ENCODE assay signal across 9 mouse cellular contexts in the genomic region with DNA sequence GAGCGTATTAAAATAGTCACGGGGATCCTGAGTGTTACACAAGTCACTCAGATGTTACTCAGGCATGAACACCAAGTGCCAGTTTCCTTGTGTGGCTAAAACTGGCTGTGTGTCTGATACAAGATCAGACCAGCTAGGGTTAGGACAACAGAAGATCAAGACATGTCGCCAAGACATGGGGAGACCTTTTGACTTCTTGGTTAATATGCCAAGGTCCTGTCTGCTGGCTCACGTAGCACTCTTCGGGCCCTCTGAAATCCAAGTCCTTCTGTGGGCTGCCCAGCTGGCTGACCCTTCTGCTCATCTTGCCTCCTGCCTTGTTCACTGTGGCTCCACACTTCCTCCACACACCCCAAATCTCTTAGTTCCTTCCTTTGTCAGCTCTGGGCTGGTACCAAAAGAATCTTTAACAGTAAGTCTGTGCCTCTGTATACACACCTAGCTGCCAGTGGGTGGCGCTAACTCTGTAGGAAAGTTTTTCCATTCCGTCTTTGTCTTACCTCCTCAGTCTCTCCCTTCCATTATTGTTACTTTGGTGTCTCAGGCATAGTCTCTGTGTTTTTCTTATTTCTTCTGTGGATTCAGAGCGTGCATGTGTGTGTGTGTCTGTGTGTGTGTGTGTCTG. TPM values are rescaled to one million over a fixed set of nuclear protein-coding genes. Genes with fewer than 3 reads are reported as not detected.
A peak's percentile ranks its signal among the peaks of the same experiment; 100 is the strongest.
DNase-seq lines count a peak whose midpoint lies in the region; ATAC-seq and TF ChIP-seq lines count a peak whose summit lies in the region.
"Had no signal": no experiment of that assay in that cellular context is flagged by ENCODE, and none has a peak within 500 bp of the region (broad histone marks: within the 10 kb centered on the region; RNA-seq: fewer than 3 reads in every experiment).

No protein-coding gene starts in this region.

- intact Hi-C loops in heart, postnatal 25 days (cut with DNase I), result loop anchor here (2.0 kb wide), 1 partner anchor 58 kb away; no protein-coding TSS in a partner anchor

- no peaks in the 10 kb centered on the region for H3K27me3 ChIP-seq in heart, postnatal 0 days (ENCODE audit: control insufficient read depth, insufficient read depth, low read length)
- no peaks in the 10 kb centered on the region for H3K27me3 ChIP-seq in heart, embryonic 12.5 days (replicated peaks)
- H3K27me3 ChIP-seq in embryonic facial prominence, embryonic 10.5 days (replicated peaks; ENCODE audit: low read depth, poor library complexity, severe bottlenecking), result 0 out of 2 replicates have a peak, but pooled peaks cover 9% of the 10 kb centered on the region
- H3K27me3 ChIP-seq: midbrain, embryonic 12.5 days had no signal

- 77% methylated on average over 8 of the region's 8 CpGs for WGBS in heart, postnatal 0 days
- 72% methylated on average over 8 of the region's 8 CpGs for WGBS in heart, embryonic 12.5 days
- WGBS in embryonic facial prominence, embryonic 10.5 days, result 66% methylated on average over 8 of the region's 8 CpGs

- H3K4me1 ChIP-seq in heart, postnatal 0 days (ENCODE audit: control insufficient read depth, insufficient read depth), result peaks cover 5% of the 10 kb centered on the region; the same call in 1 of the 2 replicates
- peaks cover 28% of the 10 kb centered on the region for H3K4me1 ChIP-seq in heart, embryonic 12.5 days (replicated peaks)
- peaks cover 58% of the 10 kb centered on the region for H3K4me1 ChIP-seq in embryonic facial prominence, embryonic 10.5 days

- TF ChIP-seq CTCF in heart, postnatal 0 days (IDR thresholded peaks at IDR 0.05; ENCODE audit: low read depth), result peak; percentile 64

- H3K9ac ChIP-seq in heart, postnatal 0 days (replicated peaks; ENCODE audit: low read depth, low read length), result no peak overlapping the region
- H3K9ac ChIP-seq in heart, embryonic 12.5 days, result no peak overlapping the region
- H3K9ac ChIP-seq: midbrain, embryonic 12.5 days had no signal

- H3K4me3 ChIP-seq in heart, postnatal 0 days (ENCODE audit: low read depth, low read length), result no peak overlapping the region
- H3K4me3 ChIP-seq in heart, embryonic 12.5 days, result no peak overlapping the region
- H3K4me3 ChIP-seq in embryonic facial prominence, embryonic 10.5 days, result no peak overlapping the region
- H3K4me3 ChIP-seq: midbrain, embryonic 12.5 days had no signal

- no peaks in the 10 kb centered on the region for H3K36me3 ChIP-seq in heart, postnatal 0 days (replicated peaks; ENCODE audit: control insufficient read depth, insufficient read depth, low read length)
- H3K36me3 ChIP-seq in heart, embryonic 12.5 days, result no peaks in the 10 kb centered on the region
- H3K36me3 ChIP-seq in embryonic facial prominence, embryonic 10.5 days (replicated peaks), result no peaks in the 10 kb centered on the region
- H3K36me3 ChIP-seq: midbrain, embryonic 12.5 days had no signal

- peak; percentile 50 for DNase-seq in heart, postnatal 0 days (ENCODE audit: low spot score)
- peak; percentile 13 for DNase-seq in thymus, postnatal 14 days
- DNase-seq in thymus, adult 18-20 months, result no peak
- peak; percentile 42 for DNase-seq in embryonic facial prominence, embryonic 10.5 days (ENCODE audit: low spot score)
- DNase-seq in cerebellum, adult 9-10 months, result no peak
- DNase-seq in heart, postnatal 25 days (ENCODE audit: low spot score), result no peak

- no peaks in the 10 kb centered on the region for H3K9me3 ChIP-seq in heart, postnatal 0 days (replicated peaks; ENCODE audit: control insufficient read depth, low read length)
- H3K9me3 ChIP-seq in heart, embryonic 12.5 days (replicated peaks), result no peaks in the 10 kb centered on the region
- H3K9me3 ChIP-seq in embryonic facial prominence, embryonic 10.5 days, result peaks cover 4% of the 10 kb centered on the region; the same call in 1 of the 2 replicates
- H3K9me3 ChIP-seq: midbrain, embryonic 12.5 days had no signal

- H3K27ac ChIP-seq in heart, postnatal 0 days (ENCODE audit: low read depth), result no peak overlapping the region
- H3K27ac ChIP-seq in heart, embryonic 12.5 days (ENCODE audit: poor library complexity, severe bottlenecking), result no peak overlapping the region
- peak overlapping the region; percentile 71 for H3K27ac ChIP-seq in embryonic facial prominence, embryonic 10.5 days (replicated peaks)
- H3K27ac ChIP-seq: midbrain, embryonic 12.5 days had no signal

- ATAC-seq in heart, postnatal 0 days (ENCODE audit: insufficient read depth, low read depth), result no peak
- no peak for ATAC-seq in heart, embryonic 12.5 days (ENCODE audit: insufficient number of reproducible peaks, low FRiP score)
- peak; percentile 54; the same call in 1 of the 2 replicates for ATAC-seq in megakaryocyte, adult 5-6 weeks (ENCODE audit: poor library complexity, severe bottlenecking)

- no peak overlapping the region for H3K4me2 ChIP-seq in heart, postnatal 0 days (ENCODE audit: low read depth, low read length)
- H3K4me2 ChIP-seq in heart, embryonic 12.5 days, result no peak overlapping the region
- H3K4me2 ChIP-seq: midbrain, embryonic 12.5 days had no signal

- TF ChIP-seq EP300 in heart, postnatal 0 days (IDR thresholded peaks at IDR 0.05; ENCODE audit: low read depth), result no peak

RNA-seq across cellular contexts. Expression of gene Ptpn3, which starts 38.5 kb away (rescaled TPM):
- 1.0 and 3.4 TPM in 2 replicates for total RNA-seq in heart, postnatal 0 days (2014; rRNA removed; ENCODE audit: low replicate concordance)
- polyA plus RNA-seq in heart, postnatal 0 days (2015; fragmentation: Nextera tagmentation; extraction: Ambion mirVana), result 2.2 and 2.3 TPM in 2 replicates
- 1.4 and 1.7 TPM in 2 replicates for polyA plus RNA-seq in heart, embryonic 12.5 days (2016; fragmentation: Nextera tagmentation; extraction: Ambion mirVana)
- polyA plus RNA-seq in embryonic facial prominence, embryonic 10.5 days (2016; fragmentation: Nextera tagmentation; extraction: Ambion mirVana), result 2.0 and 2.1 TPM in 2 replicates
- total RNA-seq in megakaryocyte, adult 5-6 weeks (2015), result 0.13 and 0.57 TPM in 2 replicates
- 0.59 and 1.6 TPM in 2 replicates for total RNA-seq in megakaryocyte, adult 5-6 weeks (2017)
- total RNA-seq in heart, postnatal 25 days (2021), result 10 to 100 TPM; 31.6 to 36.7 TPM

Comparison
In these comparisons a context has a peak if more than half of its experiments do, and no peak if none do; other contexts are left out.
1. DNase-seq: peak in heart, postnatal 0 days (single experiment), thymus, postnatal 14 days (single experiment) and embryonic facial prominence, embryonic 10.5 days (single experiment); none in thymus, adult 18-20 months (0 of 2), cerebellum, adult 9-10 months (single experiment) and heart, postnatal 25 days (single experiment).